Mouse (Mus musculus): ENCODE measurements around the gene Bsdc1.

DNA sequence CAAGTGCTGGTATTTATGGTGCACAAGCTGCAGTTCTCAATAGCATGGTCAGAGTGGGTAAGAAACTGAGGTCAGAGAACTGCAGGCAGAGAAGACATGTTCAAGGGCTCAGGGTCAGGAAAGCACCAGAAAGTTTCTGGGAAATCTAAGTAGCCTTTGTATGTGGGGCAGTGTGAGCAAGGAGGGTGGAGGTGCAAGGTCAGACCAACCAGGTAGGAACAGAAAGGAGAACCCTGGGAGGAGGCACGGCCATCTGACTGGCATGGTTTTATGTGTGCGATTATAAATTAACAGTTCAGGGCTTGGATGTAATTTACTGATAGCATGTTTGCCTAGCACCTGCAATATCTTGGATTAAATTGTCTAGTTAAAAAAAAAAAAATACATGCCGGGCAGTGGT, 1.7 kb upstream of the Bsdc1 start:
- no peak for TF ChIP-seq CTCF (IDR thresholded peaks at IDR 0.05; ENCODE audit: insufficient read depth, low read length)
- TF ChIP-seq POLR2A (IDR thresholded peaks at IDR 0.05; ENCODE audit: borderline replicate concordance, extremely low read depth, low read depth, low read length): no peak

All from lung, adult 2 months (tissue).